Mouse (Mus musculus) frontal cortex, adult 2 months (tissue): ENCODE data around the gene Stbd1. TPM values are rescaled to one million over a fixed set of nuclear protein-coding genes. Genes with fewer than 3 reads are reported as not detected.
A peak's percentile ranks its signal among the peaks of the same experiment; 100 is the strongest.

Experiments used
- DNase-seq, 2 experiments: peaks; one replicate each; pipeline ENCODE4 v3.0.0; 2022; ENCODE audit warnings: low spot score in 1 of 2; ENCODE audit errors: extremely low spot score in 1 of 2
- polyA plus RNA-seq: library from polyadenylated mRNA; depleted of rRNA; stranded (reverse); fragments of >200 nt; gene quantifications from 2 replicates; pipeline ENCODE4 v1.2.3, GENCODE M21; 2012; rRNA removed

Gene Stbd1
- polyA plus RNA-seq, result 0.56 and 0.71 TPM in 2 replicates

DNA sequence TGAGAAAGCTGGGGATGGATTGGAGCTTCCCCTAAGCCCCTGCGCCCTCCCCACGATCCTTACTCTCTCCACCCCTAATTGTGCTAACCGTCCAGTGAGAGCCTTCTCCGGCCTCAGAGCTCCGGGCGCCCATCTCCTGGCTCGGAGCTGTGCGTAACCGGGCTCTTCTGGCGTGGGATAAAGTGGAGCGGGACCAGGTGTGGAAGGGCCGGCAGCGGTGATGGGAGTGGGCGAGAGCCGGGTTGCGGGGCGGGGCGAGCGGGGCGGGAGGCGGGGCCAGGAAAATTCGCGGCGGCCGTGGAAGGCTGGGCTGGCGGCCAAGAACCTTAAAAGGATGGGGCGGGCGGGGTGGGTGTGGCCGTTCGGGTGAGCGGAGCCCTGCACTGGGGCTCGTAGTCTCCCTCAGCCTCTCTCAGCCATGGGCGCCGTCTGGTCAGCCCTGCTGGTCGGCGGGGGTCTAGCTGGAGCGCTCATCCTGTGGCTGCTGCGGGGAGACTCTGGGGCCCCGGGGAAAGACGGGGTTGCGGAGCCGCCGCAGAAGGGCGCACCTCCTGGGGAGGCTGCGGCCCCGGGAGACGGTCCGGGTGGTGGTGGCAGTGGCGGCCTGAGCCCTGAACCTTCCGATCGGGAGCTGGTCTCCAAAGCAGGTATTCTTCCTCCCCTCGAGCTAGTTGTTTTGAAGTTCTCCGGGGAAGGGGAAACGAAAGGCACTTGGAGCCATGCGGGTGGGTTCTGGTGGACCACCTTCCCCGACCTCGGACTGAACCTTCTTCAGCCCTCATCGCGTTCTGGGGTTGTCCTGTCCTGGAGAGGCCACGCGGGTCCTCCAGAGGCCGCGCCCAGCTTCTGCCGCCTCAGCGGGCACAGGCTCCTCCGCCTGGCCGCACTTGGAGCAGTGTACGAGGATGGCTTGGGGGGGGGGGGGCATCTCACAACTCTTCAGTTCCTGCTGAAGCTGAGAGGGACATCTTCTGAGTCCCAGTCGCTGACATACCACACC lies at the start of gene Stbd1:
TSS of gene Stbd1 (plus strand) at position 351 of the 1,000 bp plus-strand sequence.
- DNase-seq, result peak in 1 of 2 experiments; percentile 22

DNA sequence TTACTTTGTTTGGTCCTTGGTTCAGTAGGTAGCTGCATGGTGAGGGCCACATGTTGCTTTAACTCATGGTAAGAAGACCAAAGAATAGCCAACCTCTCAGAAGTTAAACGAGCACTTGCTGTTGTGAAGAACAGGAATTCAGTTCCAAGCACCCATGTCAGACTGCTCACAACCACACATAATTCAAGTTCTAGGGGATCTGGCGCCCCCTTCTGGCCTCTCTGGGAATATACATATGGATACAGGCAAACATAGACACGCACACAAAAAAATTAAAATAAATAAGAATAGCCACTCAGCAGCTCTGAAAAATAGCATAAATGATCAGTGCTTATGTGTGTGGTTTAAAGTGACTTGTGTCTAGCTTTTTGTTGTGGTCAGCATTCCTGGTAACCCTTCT lies 48.9 kb upstream of the Stbd1 start:
- no peak for DNase-seq

DNA sequence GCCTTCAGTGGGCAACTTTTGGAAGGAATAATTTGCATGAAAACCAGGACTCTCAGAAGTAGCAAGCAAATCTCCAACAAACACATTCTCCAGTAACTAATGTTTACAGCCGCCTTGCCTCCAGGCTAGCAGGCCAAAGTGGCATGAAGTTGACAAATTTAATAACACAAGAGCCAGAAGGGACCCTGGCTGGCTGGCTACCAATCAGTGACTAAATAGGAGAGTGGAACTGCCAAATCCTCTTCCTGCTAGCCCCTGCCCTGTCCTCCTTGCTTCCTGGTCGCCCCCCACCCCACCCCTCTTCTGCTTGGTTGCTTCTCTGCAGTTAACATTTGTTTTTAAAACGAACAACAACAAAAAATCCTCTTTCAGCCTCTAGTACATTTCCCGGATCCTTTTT lies 48.4 kb upstream of the Stbd1 start:
- DNase-seq, result no peak

DNA sequence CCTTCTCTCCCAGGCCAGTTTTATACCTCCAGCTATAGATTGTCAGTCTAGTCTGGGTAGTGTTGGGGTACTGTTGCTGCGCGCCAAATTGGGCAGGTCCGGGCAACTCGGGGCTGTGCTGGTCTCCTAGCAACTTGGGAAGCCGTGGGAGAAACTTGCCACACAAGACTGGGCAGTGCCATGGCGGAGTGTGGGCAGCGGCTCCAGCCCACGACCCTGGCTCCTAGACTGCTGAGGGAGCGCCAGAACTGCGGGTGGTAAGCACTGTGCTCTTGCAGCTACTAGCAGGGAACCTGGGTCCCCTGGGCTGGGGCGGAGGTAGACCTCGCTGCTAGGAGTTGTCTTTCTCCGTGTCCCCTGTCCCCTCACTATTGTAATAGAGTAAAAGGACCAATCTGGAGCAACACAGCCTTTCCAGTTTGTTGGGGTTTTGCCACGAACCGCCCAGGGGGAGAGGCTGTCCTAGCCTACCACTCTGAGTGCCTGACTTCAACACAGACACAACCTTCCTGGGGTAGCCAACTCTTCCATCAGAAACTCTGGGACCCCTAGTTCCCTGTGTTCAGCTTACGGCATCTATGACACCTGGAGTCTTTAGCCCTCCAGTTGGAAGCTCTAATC lies 47.8 kb upstream of the Stbd1 start, which contains the start of gene Fam47e:
TSS of gene Fam47e (plus strand) at position 179 of the 621 bp plus-strand sequence.
- peak; percentile 14 to 60 for DNase-seq

DNA sequence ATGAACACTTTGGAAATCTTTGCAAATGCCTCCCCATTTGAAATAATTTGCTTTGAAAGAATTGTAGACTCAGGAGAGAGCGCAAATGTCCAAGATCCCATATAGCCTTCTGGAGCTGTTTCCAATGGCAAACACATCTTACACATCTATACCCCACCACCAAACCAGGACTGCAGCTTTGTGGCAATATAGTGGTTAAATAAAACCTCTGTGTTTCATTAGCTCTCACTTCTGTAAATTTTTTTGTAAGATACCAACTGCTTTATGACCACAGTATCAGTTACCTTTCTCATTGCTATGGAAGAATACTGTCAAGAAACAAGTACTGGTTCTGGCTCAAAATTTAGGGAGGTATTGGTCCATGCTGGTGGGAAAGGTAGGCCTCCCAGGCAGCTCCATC lies 46.9 kb upstream of the Stbd1 start:
- no peak for DNase-seq

DNA sequence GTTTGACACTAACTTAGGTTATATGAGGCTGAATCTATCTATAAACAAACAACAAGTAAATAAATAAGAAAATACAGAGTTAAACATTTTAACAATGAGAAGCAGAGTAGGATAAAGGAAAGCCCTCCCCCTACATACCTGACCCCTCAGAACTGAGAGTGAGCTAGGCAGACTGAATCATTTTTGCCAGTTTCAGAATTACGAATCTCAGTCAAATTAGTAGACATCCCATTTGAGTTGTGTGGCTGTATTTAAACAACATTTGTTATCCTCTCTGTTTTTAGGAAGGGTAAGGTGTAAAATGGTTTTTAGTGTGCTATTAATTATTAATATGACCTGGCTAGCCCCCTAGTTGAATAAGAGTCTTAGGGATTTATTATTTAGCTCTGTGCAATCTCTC lies 45.3 kb upstream of the Stbd1 start:
- DNase-seq, result no peak

DNA sequence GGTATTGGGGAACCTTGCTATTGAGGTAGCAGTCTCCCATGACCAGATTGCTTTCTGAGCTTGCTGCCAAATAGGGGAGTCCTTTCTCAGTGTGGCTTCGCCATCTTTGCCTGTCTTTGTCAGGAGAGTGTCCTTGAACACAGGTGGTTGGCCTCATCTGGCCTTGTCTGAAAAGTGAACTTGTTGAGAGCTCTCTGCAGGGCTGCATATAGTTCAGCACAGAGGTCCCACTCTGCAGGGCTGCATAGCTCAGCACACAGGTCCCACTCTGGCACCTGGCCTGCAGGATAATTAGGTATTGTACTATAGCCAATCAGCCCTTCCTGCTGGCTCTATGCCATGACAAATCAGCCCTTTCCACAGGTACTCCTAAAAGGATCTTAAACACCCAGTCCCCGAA lies 42.6 kb upstream of the Stbd1 start:
- DNase-seq, result no peak

DNA sequence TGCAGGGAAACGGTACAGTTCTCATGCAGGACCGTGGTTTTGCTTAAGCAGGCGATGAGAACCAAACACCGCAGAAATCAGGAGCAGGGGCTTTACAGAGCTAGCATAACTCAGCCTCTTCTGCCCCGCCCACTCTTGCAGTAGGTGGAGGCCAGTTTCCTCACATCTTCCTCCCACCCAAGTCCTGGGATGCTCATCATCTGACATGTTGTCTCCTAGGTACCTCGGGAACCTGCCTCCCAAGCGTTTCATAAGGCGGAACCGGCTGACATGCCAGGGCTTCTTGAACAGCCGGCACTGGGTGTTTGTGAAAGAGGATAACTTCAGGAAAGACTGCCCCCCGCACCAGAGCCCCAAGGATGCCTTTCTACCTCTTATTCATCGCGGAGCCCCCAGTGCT lies 40.8 kb upstream of the Stbd1 start:
- peak in 1 of 2 experiments; percentile 41 for DNase-seq

DNA sequence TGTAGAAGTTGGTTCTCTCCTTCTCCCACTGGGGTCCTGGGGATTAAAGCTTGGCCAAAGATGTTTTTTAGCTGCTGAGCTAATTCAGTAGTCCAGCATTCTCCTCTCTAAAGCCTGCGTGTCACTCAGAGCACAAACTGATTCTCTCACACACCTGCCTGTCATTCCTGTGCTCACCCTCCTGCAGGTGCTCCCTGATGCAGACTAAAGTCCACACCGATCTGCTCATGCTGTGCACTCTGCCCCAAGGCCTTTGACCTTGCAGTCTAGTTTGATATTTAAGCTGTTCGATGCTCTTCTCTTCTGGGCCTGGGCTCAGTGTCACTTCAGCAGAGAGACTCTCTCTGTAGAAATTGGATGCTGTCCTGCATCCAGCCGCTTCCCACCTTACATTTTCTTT lies 31.6 kb upstream of the Stbd1 start:
- no peak for DNase-seq

DNA sequence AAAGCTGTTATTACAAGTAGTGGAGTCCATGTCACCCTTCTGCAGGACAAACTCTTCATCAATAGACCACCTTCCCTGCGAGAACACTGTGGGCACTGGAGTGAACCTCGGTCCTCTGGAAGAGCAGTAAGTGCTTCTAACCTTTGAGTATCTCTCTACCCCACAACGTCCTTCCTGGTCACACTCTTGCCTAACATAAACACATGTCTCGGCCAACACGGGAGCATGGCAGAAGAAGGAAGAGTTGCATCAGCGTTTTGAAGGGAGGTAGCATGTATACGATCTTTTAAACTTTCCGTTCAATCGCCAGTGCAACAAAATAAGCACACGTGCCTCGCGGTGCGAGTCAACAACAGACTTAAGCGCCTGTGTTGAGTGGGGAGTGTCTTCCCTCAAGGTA lies 23.3 kb upstream of the Stbd1 start:
- no peak for DNase-seq

DNA sequence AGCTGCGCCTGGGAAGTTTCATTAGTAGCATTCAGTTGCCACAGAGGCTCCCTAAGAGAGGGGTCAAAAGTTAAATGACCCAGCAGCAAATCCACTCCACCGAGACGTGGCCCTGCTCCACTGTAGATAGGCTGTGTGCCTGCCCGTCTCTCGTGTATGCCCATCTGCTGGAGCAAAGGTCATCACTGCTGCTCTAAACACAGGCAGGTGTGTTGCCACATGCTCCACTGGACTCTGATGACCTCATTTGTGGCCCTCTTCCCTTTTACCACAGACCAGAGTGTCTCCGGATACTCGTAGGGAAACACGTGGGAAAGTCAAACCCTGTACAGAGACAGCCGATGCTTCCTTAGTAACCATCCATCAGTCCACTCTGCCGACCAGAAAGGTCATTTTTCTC lies 16.9 kb upstream of the Stbd1 start:
- DNase-seq, result no peak

DNA sequence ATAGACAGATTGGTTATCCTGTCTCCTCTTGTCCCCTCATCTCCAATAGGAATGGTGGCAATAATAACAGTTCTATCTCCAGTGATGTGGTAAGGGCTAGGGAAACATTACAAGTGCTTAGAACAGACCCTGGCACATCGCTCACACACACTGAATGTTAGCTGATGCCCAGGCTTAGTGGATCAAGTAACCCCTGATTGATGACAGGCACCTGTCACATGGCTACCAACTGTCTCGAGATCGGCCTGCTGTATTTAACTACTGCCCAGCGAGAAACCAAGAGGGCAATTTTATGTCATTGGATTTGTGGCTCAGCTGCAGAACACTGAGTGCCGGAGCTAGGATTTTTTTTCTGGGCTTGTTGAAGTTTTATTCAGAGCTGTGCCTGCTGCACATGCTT lies 7.8 kb upstream of the Stbd1 start:
- DNase-seq, result no peak

DNA sequence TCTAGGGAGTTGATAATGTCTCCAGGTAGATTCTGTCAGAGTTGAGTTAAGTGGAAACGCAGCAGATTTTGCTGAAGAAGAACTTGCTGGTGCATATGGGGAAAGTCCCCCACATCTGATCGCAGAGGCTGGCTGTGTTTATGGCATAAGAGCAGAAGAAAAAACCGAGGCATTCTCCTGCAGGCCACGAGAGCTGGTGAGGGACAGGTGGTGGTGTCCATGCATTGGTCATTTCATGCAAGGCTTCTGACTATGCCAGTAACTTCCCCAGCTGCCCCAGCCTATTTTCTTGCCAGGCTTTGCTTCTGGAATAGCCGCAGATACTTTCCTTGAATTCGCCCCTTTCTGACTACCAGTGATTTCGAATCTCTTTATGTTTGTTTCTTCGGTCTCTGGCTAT lies 6.0 kb upstream of the Stbd1 start:
- DNase-seq, result no peak

DNA sequence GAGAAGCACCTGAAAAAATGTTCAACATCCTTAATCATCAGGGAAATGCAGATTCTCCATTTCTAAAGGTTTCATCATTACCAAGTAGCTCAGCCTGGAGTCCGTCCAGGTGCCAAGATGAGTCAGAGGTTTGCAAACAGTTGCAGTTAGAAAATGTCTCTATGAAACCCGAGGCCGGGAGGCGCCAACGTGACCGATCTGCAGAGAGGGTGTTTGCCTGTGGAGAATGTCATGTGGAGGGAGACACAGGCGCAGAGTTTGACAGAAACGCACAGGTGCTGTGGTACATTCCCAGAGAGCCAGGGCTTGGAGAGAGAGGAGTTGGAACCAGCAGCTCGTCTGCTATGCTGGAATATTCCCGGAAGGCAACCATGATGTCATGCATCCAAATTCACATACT lies 3.8 kb upstream of the Stbd1 start:
- peak in 1 of 2 experiments; percentile 53 for DNase-seq

DNA sequence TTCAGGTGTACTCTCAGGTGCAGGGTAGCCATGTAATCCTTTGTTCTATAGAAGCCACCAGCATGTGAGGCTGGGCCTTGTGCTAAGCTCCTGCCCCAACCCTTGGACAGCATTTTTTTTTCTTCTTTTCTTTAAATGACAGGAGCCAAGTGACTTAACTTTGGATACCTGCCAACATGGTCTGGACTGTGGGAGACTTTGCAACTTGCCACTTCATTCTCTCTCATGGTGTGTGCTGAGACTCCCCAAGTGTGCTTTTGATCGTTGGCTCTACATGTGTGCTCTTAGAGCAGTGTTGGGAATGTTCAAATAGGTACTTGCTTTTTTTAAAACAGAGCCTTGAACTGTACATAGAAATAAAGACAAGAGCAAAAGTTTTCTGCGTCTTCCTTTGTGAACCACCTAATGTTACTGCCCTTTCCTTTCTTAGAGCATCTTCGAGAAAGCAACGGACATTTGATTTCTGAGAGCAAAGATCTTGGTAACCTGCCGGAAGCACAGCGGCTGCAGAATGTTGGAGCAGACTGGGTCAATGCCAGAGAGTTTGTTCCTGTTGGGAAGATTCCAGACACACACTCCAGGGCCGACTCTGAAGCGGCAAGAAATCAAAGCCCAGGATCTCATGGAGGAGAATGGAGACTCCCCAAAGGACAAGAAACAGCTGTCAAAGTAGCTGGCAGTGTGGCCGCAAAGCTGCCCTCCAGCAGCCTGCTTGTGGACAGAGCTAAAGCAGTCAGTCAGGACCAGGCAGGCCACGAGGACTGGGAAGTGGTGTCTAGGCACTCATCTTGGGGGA lies 1.8 kb downstream of the Stbd1 start:
- no peak for DNase-seq

DNA sequence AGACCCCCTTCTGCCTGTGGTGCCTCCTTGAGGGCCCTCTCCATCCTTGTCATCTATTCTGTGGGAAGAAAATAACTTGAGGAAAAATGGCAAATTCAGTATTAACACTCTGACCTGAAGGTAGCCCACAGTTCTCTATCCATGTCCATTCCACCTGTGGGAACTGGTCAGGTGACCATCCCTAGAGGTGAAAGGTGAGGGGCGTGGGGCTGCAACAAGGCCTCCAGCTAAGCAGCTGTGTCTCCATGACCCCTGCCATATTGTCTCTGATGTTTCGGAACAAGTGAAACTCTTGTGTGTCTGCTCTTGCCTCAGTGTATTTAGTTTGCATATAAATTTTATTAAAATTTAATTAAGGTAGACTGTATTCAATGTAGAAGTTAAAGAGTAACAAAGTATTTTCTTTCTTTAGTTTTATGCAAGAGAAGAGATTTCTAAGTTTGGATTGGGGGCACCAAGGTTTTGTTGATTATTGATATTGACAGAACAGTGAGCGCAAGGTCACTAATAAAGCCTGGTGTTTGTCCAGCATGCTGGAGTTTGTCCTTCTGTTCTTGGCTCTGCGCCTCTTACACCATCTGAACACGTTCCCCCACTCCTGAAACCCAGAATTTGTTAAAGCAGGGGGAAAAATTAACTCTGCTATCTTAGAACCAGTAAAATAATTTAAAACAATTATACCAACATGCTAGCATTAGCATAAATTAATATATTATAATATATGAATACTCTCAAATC lies 4.8 kb downstream of the Stbd1 start:
- DNase-seq, result no peak

DNA sequence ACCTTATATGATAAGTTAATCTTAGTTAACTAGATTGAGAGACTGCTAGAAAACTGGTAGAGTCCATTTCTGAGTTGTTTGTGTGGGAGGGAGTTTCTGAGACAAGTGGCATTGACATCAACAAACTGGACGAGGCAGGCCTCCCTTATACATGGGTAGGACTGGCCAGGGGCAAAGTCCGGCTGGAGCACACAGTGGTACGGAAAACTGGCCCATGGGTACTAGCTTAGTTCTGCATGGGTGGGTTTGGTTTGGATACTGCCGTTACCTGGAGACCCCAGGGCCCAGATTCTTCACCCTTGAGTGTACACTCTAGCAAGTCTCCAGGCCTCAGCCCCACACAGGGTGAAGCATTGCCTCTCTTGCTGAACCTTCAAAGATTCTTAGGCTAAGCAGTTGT lies 9.9 kb downstream of the Stbd1 start:
- no peak for DNase-seq

DNA sequence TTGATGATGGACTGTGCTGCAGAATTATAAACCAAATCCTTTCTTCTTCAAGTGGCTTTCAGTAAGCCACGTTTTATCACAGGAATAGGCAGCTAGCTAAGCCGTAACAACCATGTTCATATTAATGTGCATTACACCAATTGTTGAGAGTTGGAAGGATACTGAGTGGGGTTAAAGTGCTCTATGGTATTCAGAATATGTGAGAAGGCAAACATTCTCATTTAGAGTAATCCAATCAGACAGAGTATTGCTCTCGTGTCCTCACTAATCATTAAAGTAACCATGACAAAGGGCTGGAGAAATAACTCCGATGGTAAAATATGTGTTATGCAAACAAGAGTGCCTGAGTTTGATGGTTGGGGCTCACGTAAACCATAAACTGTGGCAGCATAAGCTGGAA lies 19.0 kb downstream of the Stbd1 start:
- no peak for DNase-seq

DNA sequence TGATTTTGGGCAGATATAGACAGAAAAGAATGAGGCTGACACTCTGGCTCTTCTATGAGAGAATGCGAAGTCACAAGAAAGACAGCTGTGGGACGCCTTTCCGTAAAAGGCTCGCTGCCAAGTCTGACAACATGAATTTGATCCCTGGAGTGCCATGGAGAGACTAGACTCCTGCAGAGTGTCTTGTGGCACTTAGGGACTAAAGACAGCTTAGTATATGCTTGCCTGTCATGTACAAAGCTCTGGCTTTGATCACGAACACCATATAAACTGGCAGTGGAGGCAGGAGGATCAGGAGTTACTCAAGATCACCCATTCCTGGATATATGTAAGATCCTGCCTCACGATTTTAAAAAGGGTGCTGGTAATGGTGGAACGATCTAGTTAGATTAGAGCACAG lies 25.1 kb downstream of the Stbd1 start:
- DNase-seq, result no peak

DNA sequence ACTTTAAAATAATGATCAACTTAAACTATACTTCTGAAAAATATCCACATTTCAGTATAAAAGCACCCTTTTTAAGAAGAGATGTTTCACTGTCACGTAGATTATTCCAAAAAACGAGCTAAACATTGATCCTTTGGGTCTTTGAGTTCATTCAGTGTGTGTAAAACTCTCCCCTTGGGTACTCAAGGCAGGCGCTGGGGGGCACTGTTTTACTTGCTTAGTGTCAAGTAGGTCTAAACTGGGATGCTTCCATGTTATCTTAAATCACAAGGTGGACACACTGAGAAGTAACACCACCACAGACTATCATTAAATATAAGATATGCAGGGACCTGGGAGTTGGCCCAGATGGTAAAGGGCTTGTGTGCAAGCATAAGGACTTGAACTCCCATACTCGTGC lies 30.7 kb downstream of the Stbd1 start:
- DNase-seq, result no peak
